Mouse (Mus musculus) CH12.LX (cell line): ENCODE measurements around the gene Ebf1. TPM values are rescaled to one million over a fixed set of nuclear protein-coding genes. Genes with fewer than 3 reads are reported as not detected.

Experiments
- DNase-seq: peaks from one replicate; pipeline ENCODE4 v3.0.0-alpha.2; 2013; ENCODE audit errors: extremely low read depth
- H3K27ac ChIP-seq: 2 replicates; pipeline ENCODE4 v1.5.1; 2012; ENCODE audit warnings: low read depth, mild to moderate bottlenecking, control low read depth, moderate library complexity; ENCODE audit not compliant: insufficient read depth
- H3K27me3 ChIP-seq: replicated peaks from 2 replicates; pipeline ENCODE3; 2012; ENCODE audit warnings: inconsistent platforms
- H3K36me3 ChIP-seq, 2 experiments: replicated peaks in 1 of 2; 2 replicates each; pipeline versions ENCODE3 to v1.6.1; 2012; ENCODE audit warnings: inconsistent platforms in 1 of 2, low read length in 1 of 2, mild to moderate bottlenecking in 1 of 2, mixed read lengths in 1 of 2, moderate library complexity in 1 of 2; ENCODE audit not compliant: control insufficient read depth in 1 of 2, insufficient read depth in 1 of 2
- H3K4me1 ChIP-seq, 2 experiments: 2 replicates each; pipeline ENCODE4 v1.6.1; 2012; ENCODE audit warnings: inconsistent platforms in 1 of 2, moderate library complexity in 1 of 2; ENCODE audit not compliant: insufficient read depth in 2 of 2, control insufficient read depth in 1 of 2
- H3K4me2 ChIP-seq: 2 replicates; pipeline ENCODE4 v1.6.1; 2012; ENCODE audit warnings: low read depth, mild to moderate bottlenecking, control low read depth; ENCODE audit not compliant: poor library complexity, insufficient read depth, severe bottlenecking
- H3K4me3 ChIP-seq, 3 experiments: fragments of 150-350 bp in 1 of 3; sonication (generic) in 1 of 3; replicated peaks in 1 of 3; 2 replicates each; pipeline versions ENCODE3 to v1.5.1; 2011 to 2012; ENCODE audit warnings: low read depth in 2 of 3, low read length in 2 of 3, mild to moderate bottlenecking in 2 of 3, moderate library complexity in 2 of 3, control low read depth in 1 of 3, improper control_type of control experiment in 1 of 3, inconsistent platforms in 1 of 3, mixed read lengths in 1 of 3; ENCODE audit not compliant: poor library complexity in 1 of 3
- H3K79me2 ChIP-seq: replicated peaks from 2 replicates; pipeline ENCODE4 v1.6.1; 2012; ENCODE audit warnings: mild to moderate bottlenecking, moderate library complexity; ENCODE audit not compliant: control insufficient read depth, poor library complexity, insufficient read depth, severe bottlenecking; ENCODE audit errors: extremely low read depth
- H3K9ac ChIP-seq: 2 replicates; pipeline ENCODE4 v1.6.1; 2012; ENCODE audit warnings: low read depth, mild to moderate bottlenecking, control low read depth, moderate library complexity; ENCODE audit not compliant: insufficient read depth
- H3K9me3 ChIP-seq: replicated peaks from 2 replicates; pipeline ENCODE3; 2012; ENCODE audit warnings: low read length, inconsistent platforms, mixed read lengths
- BHLHE40 ChIP-seq: IDR thresholded peaks from 2 replicates; pipeline ENCODE4 v1.6.1; 2011; ENCODE audit warnings: mild to moderate bottlenecking, low read depth, low read length, improper control_type of control experiment
- CHD1 ChIP-seq: IDR thresholded peaks from 2 replicates; pipeline ENCODE4 v1.6.1; 2012; ENCODE audit warnings: low read depth, low read length, improper control_type of control experiment, inconsistent platforms
- CHD2 ChIP-seq: IDR thresholded peaks from 2 replicates; pipeline ENCODE4 v1.6.1; 2011; ENCODE audit warnings: low read length, improper control_type of control experiment
- CTCF ChIP-seq, 2 experiments: IDR thresholded peaks in 1 of 2; conservative IDR thresholded peaks in 1 of 2; 2 replicates each; pipeline ENCODE4 v1.5.1; 2011 to 2012; ENCODE audit warnings: low read depth in 2 of 2, low read length in 2 of 2, improper control_type of control experiment in 1 of 2, inconsistent platforms in 1 of 2, mild to moderate bottlenecking in 1 of 2, moderate library complexity in 1 of 2
- E2F4 ChIP-seq: IDR thresholded peaks from 2 replicates; pipeline ENCODE4 v1.6.1; 2011; ENCODE audit warnings: low read depth, low read length, improper control_type of control experiment; ENCODE audit not compliant: insufficient replicate concordance
- ELF1 ChIP-seq: IDR thresholded peaks from 2 replicates; pipeline ENCODE4 v1.6.1; 2014; ENCODE audit warnings: low read depth, mild to moderate bottlenecking, inconsistent platforms, low read length, improper control_type of control experiment
- EP300 ChIP-seq: IDR thresholded peaks from 2 replicates; pipeline ENCODE4 v1.6.1; 2011; ENCODE audit warnings: low read length, improper control_type of control experiment
- ETS1 ChIP-seq: conservative IDR thresholded peaks from 2 replicates; pipeline ENCODE4 v1.6.1; 2012; ENCODE audit warnings: low read depth, mild to moderate bottlenecking, inconsistent platforms, low read length, improper control_type of control experiment, moderate library complexity
- GABPA ChIP-seq: IDR thresholded peaks from 2 replicates; pipeline ENCODE4 v1.6.1; 2012; ENCODE audit warnings: low read depth, low read length, improper control_type of control experiment, inconsistent platforms; ENCODE audit not compliant: insufficient replicate concordance
- HCFC1 ChIP-seq: IDR thresholded peaks from 2 replicates; pipeline ENCODE4 v1.6.1; 2012; ENCODE audit warnings: low read depth, mild to moderate bottlenecking, inconsistent platforms, low read length, improper control_type of control experiment
- IRF4 ChIP-seq: IDR thresholded peaks from 2 replicates; pipeline ENCODE4 v1.6.1; 2014; ENCODE audit warnings: low read depth, mild to moderate bottlenecking, inconsistent platforms, low read length, improper control_type of control experiment
- JUN ChIP-seq: IDR thresholded peaks from 2 replicates; pipeline ENCODE4 v1.6.1; 2011; ENCODE audit warnings: low read depth, mild to moderate bottlenecking, low read length, improper control_type of control experiment, moderate library complexity; ENCODE audit not compliant: insufficient read depth
- JUND ChIP-seq: conservative IDR thresholded peaks from 2 replicates; pipeline ENCODE4 v1.6.1; 2011; ENCODE audit warnings: low read depth, low read length, improper control_type of control experiment
- KAT2A ChIP-seq: IDR thresholded peaks from 2 replicates; pipeline ENCODE4 v1.6.1; 2012; ENCODE audit warnings: low read length, improper control_type of control experiment, inconsistent platforms; ENCODE audit not compliant: insufficient replicate concordance
- MAFK ChIP-seq: IDR thresholded peaks from 2 replicates; pipeline ENCODE4 v1.6.1; 2011; ENCODE audit warnings: low read length, improper control_type of control experiment; ENCODE audit not compliant: insufficient replicate concordance
- MAX ChIP-seq: IDR thresholded peaks from 2 replicates; pipeline ENCODE4 v1.6.1; 2011; ENCODE audit warnings: low read length, improper control_type of control experiment
- MAZ ChIP-seq: IDR thresholded peaks from 2 replicates; pipeline ENCODE4 v1.6.1; 2012; ENCODE audit warnings: low read depth, mild to moderate bottlenecking, inconsistent platforms, low read length, improper control_type of control experiment, moderate library complexity
- MEF2A ChIP-seq: IDR thresholded peaks from 2 replicates; pipeline ENCODE4 v1.6.1; 2014; ENCODE audit warnings: low read depth, mild to moderate bottlenecking, inconsistent platforms, low read length, improper control_type of control experiment, borderline replicate concordance
- MXI1 ChIP-seq: IDR thresholded peaks from 2 replicates; pipeline ENCODE4 v1.6.1; 2011; ENCODE audit warnings: mild to moderate bottlenecking, low read depth, low read length, improper control_type of control experiment
- MYC ChIP-seq: IDR thresholded peaks from 2 replicates; pipeline ENCODE4 v1.6.1; 2011; ENCODE audit warnings: low read depth, mild to moderate bottlenecking, improper control_type of control experiment, low read length
- NELFE ChIP-seq: IDR thresholded peaks from 2 replicates; pipeline ENCODE4 v1.6.1; 2011; ENCODE audit warnings: low read depth, low read length, improper control_type of control experiment
- NRF1 ChIP-seq: IDR thresholded peaks from 2 replicates; pipeline ENCODE4 v1.6.1; 2014; ENCODE audit warnings: low read depth, mild to moderate bottlenecking, inconsistent platforms, low read length, improper control_type of control experiment, moderate library complexity
- PAX5 ChIP-seq: IDR thresholded peaks from 2 replicates; pipeline ENCODE4 v1.6.1; 2012; ENCODE audit warnings: low read length, inconsistent platforms, mixed read lengths
- POLR2A ChIP-seq: IDR thresholded peaks from 2 replicates; pipeline ENCODE4 v1.6.1; 2011; ENCODE audit warnings: low read depth, mild to moderate bottlenecking, improper control_type of control experiment, low read length
- POLR2AphosphoS2 ChIP-seq: IDR thresholded peaks from 2 replicates; pipeline ENCODE4 v1.6.1; 2011; ENCODE audit warnings: low read depth, low read length, improper control_type of control experiment
- RAD21 ChIP-seq: IDR thresholded peaks from 2 replicates; pipeline ENCODE4 v1.6.1; 2011; ENCODE audit warnings: low read depth, mild to moderate bottlenecking, low read length, improper control_type of control experiment, moderate library complexity
- RCOR1 ChIP-seq: conservative IDR thresholded peaks from 2 replicates; pipeline ENCODE4 v1.6.1; 2012; ENCODE audit warnings: low read depth, mild to moderate bottlenecking, inconsistent platforms, low read length, improper control_type of control experiment
- SIN3A ChIP-seq: IDR thresholded peaks from 2 replicates; pipeline ENCODE4 v1.6.1; 2012; ENCODE audit warnings: low read length, improper control_type of control experiment, inconsistent platforms
- SMC3 ChIP-seq: IDR thresholded peaks from 2 replicates; pipeline ENCODE4 v1.6.1; 2011; ENCODE audit warnings: low read depth, low read length, improper control_type of control experiment
- TBP ChIP-seq: conservative IDR thresholded peaks from 2 replicates; pipeline ENCODE4 v1.6.1; 2011; ENCODE audit warnings: low read depth, low read length, improper control_type of control experiment
- TCF12 ChIP-seq: IDR thresholded peaks from 2 replicates; pipeline ENCODE4 v1.6.1; 2014; ENCODE audit warnings: low read depth, mild to moderate bottlenecking, inconsistent platforms, low read length, improper control_type of control experiment
- UBTF ChIP-seq: IDR thresholded peaks from 2 replicates; pipeline ENCODE4 v1.6.1; 2012; ENCODE audit warnings: low read depth, mild to moderate bottlenecking, inconsistent platforms, low read length, improper control_type of control experiment, moderate library complexity
- USF1 ChIP-seq: IDR thresholded peaks from 2 replicates; pipeline ENCODE4 v1.6.1; 2014; ENCODE audit warnings: low read depth, mild to moderate bottlenecking, inconsistent platforms, low read length, improper control_type of control experiment
- USF2 ChIP-seq: conservative IDR thresholded peaks from 2 replicates; pipeline ENCODE4 v1.6.1; 2011; ENCODE audit warnings: low read depth, low read length, improper control_type of control experiment
- ZC3H11A ChIP-seq: IDR thresholded peaks from 2 replicates; pipeline ENCODE4 v1.6.1; 2012; ENCODE audit warnings: low read depth, mild to moderate bottlenecking, inconsistent platforms, low read length, improper control_type of control experiment
- ZKSCAN1 ChIP-seq: IDR thresholded peaks from 2 replicates; pipeline ENCODE4 v1.6.1; 2012; ENCODE audit warnings: low read depth, inconsistent platforms, low read length, improper control_type of control experiment, borderline replicate concordance
- ZMIZ1 ChIP-seq: IDR thresholded peaks from 2 replicates; pipeline ENCODE4 v1.6.1; 2012; ENCODE audit warnings: low read depth, mild to moderate bottlenecking, inconsistent platforms, low read length, improper control_type of control experiment
- ZNF384 ChIP-seq: IDR thresholded peaks from 2 replicates; pipeline ENCODE4 v1.6.1; 2012; ENCODE audit warnings: low read depth, low read length, improper control_type of control experiment, inconsistent platforms
- dilution Hi-C: fragments of 300-500 bp; cut with MboI; formaldehyde crosslinking; loops from 2 replicates; pipeline ENCODE4 v1.14.3; 2020; ENCODE audit warnings: low sequenced_read_pairs; ENCODE audit not compliant: extremely low pct_unique_long_range_greater_than_20kb, extremely low pct_ligation_motif_present
- in situ Hi-C: fragments of 300-500 bp; cut with MboI; formaldehyde crosslinking; loops from 3 replicates; pipeline ENCODE4 v1.14.3; 2019; ENCODE audit warnings: low sequenced_read_pairs, low pct_ligation_motif_present, low pct_unique_long_range_greater_than_20kb, mixed read lengths
- polyA plus RNA-seq: library from polyadenylated mRNA; unstranded; fragments of >175 nt; gene quantifications from 2 replicates; pipeline ENCODE4 v1.2.1, GENCODE M21; 2012; ENCODE audit warnings: low read depth; ENCODE audit not compliant: insufficient read length
- total RNA-seq, 2 experiments: library from RNA; depleted of rRNA; stranded (reverse); fragments of 300-350 nt in 1 of 2; fragments of >200 nt in 1 of 2; gene quantifications; 2 replicates each; pipeline ENCODE4 v1.2.3; 2012 to 2014

The Ebf1 gene
- total and polyA plus RNA-seq, 3 experiments = 37.8 to 60.7 (median 42.8) TPM

GRCm38 (mm10) chr11:44612681-44613410, 4.3 kb upstream of the Ebf1 start:
- Histone ChIP-seq H3K9me3 (no peaks in the 10 kb centered on the region), H3K4me1 (peaks cover 16 to 62% of the 10 kb centered on the region in 2 experiments), H3K36me3 (peaks cover 0 to 4% of the 10 kb centered on the region in 2 experiments), H3K9ac (peak overlapping the region; percentile 70), H3K79me2 (peaks cover 14% of the 10 kb centered on the region), H3K27ac (peak overlapping the region; percentile 86), H3K4me3 (peak overlapping the region; percentile 64 to 70 (median 69)), H3K27me3 (no peaks in the 10 kb centered on the region), H3K4me2 (peak overlapping the region; percentile 85)
- TF ChIP-seq PAX5 (no peak), USF2 (no peak), CTCF (conservative IDR thresholded peaks at IDR 0.05 in 1 of 2, IDR thresholded peaks at IDR 0.05 in 1 of 2; ENCODE audit: low read depth in 2 of 2, low read length in 2 of 2) (no peak; a peak in 1 of 4 replicates), ELF1 (peak; percentile 57), POLR2A (peak; percentile 72), TBP (peak; percentile 86), SMC3 (no peak), MAX (no peak; the same call in 1 of the 2 replicates), CHD2 (no peak), POLR2AphosphoS2 (peak; percentile 29; the same call in 1 of the 2 replicates), BHLHE40 (peak; percentile 2; the same call in 1 of the 2 replicates), MEF2A (peak; percentile 66; the same call in 1 of the 2 replicates), SIN3A (no peak; the same call in 1 of the 2 replicates), GABPA (no peak), USF1 (no peak), NELFE (peak; percentile 33), MAZ (no peak), E2F4 (no peak), MYC (peak; percentile 68; the same call in 1 of the 2 replicates), TCF12 (peak; percentile 31), CHD1 (0 out of 2 replicates have a peak, but pooled peaks have one; percentile 35), NRF1 (no peak), ZNF384 (no peak), UBTF (peak; percentile 2; the same call in 1 of the 2 replicates), KAT2A (no peak), HCFC1 (peak; percentile 39; the same call in 1 of the 2 replicates), MXI1 (no peak; the same call in 1 of the 2 replicates), ZMIZ1 (no peak; the same call in 1 of the 2 replicates), MAFK (no peak), RAD21 (no peak; the same call in 1 of the 2 replicates), RCOR1 (no peak), IRF4 (peak; percentile 50), JUN (no peak), EP300 (0 out of 2 replicates have a peak, but pooled peaks have one; percentile 33), ZC3H11A (no peak), ZKSCAN1 (no peak), ETS1 (peak; percentile 58; the same call in 1 of the 2 replicates), JUND (no peak)
- DNase-seq = peak; percentile 70
- in situ Hi-C loops (loop anchor here (5.0 kb wide), 2 partner anchors 399 to 929 kb away; no protein-coding TSS in a partner anchor), dilution Hi-C loops (no loop called here)
